Mouse (Mus musculus): Measurements from ENCODE around the gene Wwtr1.

DNA sequence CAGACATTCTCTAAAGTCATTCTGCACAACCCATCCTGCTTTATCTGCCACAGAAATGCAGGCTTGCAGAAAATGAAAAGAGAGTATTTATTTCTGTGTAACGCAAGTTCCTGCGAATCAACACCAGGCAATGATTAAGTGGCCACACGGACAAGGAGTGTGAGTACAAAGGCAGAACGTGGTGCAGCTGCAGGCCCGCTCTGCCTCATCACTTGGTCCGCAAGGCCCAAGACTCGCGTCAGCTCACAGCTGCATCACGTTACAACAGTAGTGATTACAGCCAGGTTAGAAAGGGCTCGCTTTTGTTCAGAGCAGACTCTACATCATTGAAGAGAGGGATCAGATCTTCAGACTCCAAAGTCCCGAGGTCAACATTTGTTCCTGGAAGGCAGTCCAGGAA lies 117.1 kb downstream of the Wwtr1 start:
- TF ChIP-seq POLR2A (IDR thresholded peaks at IDR 0.05; ENCODE audit: borderline replicate concordance, low read depth, low read length): no peak
- no peak for TF ChIP-seq CTCF (IDR thresholded peaks at IDR 0.05; ENCODE audit: low read depth, low read length)
